Mouse (Mus musculus) splenic B cell, adult 2 months (primary cell): ENCODE results near the gene Gpr84.

ENCODE experiments used
- DNase-seq: peaks from one replicate; pipeline ENCODE4 v3.0.0-alpha.2; 2011; ENCODE audit warnings: low read depth, low spot score
- H3K27me3 ChIP-seq: 2 replicates; pipeline ENCODE4 v1.6.1; 2012; ENCODE audit warnings: mild to moderate bottlenecking, low read length, moderate library complexity, mixed read lengths; ENCODE audit not compliant: control insufficient read depth, poor library complexity, insufficient read depth, severe bottlenecking
- H3K36me3 ChIP-seq: 2 replicates; pipeline ENCODE4 v1.6.1; 2012; ENCODE audit warnings: mild to moderate bottlenecking, low read length, moderate library complexity, mixed read lengths; ENCODE audit not compliant: control insufficient read depth, poor library complexity, insufficient read depth, severe bottlenecking

The Gpr84 gene

DNA sequence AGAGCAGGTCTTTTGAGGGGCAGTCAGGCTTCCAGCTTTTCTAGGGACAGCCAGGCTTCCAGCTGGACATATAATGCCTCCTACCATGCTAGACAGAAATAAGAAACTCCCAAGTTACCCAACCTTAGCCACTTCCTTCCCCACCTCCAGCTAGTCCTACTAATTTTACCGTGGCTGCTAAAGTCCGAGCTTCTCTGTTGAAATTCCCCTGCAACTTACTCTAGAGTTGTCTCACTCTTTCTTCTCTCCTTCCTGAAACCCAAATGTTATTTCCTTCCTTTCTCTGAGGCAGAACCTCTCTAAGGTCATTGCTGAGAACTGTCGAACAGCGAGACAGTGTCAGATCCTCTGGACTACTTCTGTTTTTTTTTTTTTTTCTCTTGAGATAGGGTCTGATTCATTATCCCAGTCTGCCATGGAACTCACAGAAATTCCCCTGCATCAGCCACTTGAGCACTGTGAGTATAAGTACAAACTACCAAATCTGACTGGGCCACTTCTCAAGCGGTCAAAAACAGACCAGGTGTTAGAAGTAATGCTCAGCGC is at the start of gene Gpr84:
Gpr84 (minus strand) TSS at position 248 of the 546 bp plus-strand sequence.
- DNase-seq, result peak; percentile 20
- Histone ChIP-seq H3K36me3 (no peaks in the 10 kb centered on the region), H3K27me3 (no peaks in the 10 kb centered on the region)

- Histone ChIP-seq H3K36me3 (no peaks in the 10 kb centered on the region), H3K27me3 (no peaks in the 10 kb centered on the region)
- no peak for DNase-seq
Observed at GRCm38 (mm10) chr15:103359869-103360602, 49.6 kb upstream of the Gpr84 start.

DNA sequence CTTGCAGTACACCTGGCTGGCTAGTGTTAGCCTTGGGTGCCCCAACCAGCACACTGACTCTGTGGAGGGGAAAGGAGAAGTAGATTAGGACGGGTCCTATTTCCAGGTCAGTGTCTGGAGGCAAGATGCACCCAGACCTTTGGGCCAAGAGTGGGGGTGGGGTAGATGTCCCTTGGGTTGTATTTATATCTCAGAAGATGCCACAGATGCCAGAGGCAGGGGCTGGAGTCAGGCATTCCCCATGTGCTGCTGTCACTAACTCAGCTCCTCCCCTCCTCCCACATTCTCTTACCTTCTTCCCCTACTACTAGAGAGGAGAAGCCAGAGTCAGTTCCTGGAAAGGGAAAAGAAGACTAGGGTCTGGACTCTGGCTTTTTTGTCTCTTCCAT is 48.7 kb upstream of the Gpr84 start:
- H3K36me3 ChIP-seq, result no peaks in the 10 kb centered on the region
- DNase-seq, result no peak
- no peaks in the 10 kb centered on the region for H3K27me3 ChIP-seq

GRCm38 (mm10) chr15:103358278-103359121 is 48.1 kb upstream of the Gpr84 start:
- H3K27me3 ChIP-seq, result no peaks in the 10 kb centered on the region
- no peak for DNase-seq
- H3K36me3 ChIP-seq, result no peaks in the 10 kb centered on the region

DNA sequence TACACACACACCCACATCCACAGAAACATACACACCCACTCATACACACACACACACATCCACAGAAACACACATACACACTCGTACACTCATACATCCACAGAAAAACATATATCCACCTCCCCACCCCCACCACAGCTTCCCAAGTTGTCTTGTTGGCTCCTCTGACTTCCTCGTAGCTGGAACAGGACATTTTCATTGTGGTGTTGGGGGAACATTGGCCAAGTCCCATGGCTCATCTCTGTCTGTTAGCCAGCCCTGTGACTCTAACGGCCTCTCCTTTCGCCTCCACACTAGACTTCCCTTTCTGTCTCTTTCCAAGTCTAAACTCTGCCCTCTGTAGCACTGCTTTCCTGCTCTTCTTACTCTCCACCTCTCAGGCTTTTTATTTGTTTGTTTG is 47.4 kb upstream of the Gpr84 start:
- no peaks in the 10 kb centered on the region for H3K36me3 ChIP-seq
- H3K27me3 ChIP-seq, result no peaks in the 10 kb centered on the region
- DNase-seq, result no peak

DNA sequence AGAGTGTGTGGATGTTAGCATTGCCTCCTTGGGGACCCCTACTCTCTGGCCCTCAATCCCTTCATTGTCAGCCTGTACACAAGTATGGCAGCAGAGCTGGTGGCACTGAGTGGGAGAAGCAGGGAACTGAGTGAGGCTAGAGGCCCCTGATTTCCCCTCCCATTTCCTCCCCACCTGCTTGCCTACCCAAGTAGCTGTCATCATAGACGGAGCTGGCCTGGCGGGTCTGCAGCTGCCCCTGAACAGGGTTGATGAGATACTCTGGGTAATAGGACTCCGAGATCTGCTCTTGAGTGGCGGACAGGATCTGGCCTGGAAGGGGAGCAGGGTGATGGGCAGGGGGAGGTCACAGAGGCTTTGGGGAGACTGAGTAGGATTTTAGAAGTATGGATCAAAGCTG is 45.7 kb upstream of the Gpr84 start:
- Histone ChIP-seq H3K27me3 (no peaks in the 10 kb centered on the region), H3K36me3 (no peaks in the 10 kb centered on the region)
- no peak for DNase-seq

- Histone ChIP-seq H3K27me3 (no peaks in the 10 kb centered on the region), H3K36me3 (no peaks in the 10 kb centered on the region)
- no peak for DNase-seq
Observed at GRCm38 (mm10) chr15:103355420-103355819, 45.0 kb upstream of the Gpr84 start.

GRCm38 (mm10) chr15:103354690-103355089 is 44.3 kb upstream of the Gpr84 start:
- no peak for DNase-seq
- Histone ChIP-seq H3K36me3 (no peaks in the 10 kb centered on the region), H3K27me3 (no peaks in the 10 kb centered on the region)

GRCm38 (mm10) chr15:103353511-103354256 is 43.3 kb upstream of the Gpr84 start:
- no peaks in the 10 kb centered on the region for H3K27me3 ChIP-seq
- no peak for DNase-seq
- no peaks in the 10 kb centered on the region for H3K36me3 ChIP-seq

DNA sequence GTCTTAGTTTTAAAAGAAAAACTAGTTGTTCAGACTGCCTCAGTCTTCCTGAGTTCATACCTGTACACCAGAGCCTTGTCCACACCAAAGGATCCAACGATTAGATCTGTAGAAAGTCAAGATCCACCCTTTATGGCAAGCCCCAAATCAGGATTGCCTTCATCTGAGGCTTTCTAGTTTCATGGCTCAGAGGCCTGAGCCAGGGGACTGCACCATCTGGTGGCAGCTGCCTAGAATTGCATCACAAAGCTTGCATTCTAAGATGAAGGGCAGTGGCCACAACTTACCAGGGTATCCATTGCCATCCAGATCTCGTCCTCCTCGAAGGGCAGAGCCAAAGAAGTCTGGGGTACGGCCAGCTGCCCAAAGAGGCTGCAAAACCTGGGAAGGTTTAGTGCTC is 42.4 kb upstream of the Gpr84 start:
- Histone ChIP-seq H3K36me3 (no peaks in the 10 kb centered on the region), H3K27me3 (no peaks in the 10 kb centered on the region)
- peak; percentile 78 for DNase-seq

DNA sequence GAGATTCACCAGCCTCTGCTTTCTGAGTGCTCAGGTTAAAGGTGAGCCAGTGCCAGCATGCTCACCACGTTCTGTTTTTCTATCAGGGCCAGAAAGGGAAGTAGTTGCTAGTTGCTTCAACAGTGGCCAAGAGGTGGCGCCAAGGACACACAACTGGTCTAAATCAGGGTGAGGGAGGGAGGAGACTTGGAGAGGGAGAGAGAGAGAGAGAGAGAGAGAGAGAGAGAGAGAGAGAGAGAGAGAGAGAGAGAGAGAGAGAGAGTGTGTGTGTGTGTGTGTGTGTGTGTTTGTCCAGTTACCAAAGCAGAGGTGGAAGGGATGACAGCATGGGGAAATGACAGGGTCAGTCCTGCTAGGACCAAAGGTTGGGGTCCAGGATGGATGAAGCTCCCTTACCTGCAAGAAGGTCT is 36.9 kb upstream of the Gpr84 start:
- DNase-seq, result peak; percentile 89
- Histone ChIP-seq H3K36me3 (no peaks in the 10 kb centered on the region), H3K27me3 (no peaks in the 10 kb centered on the region)

GRCm38 (mm10) chr15:103345789-103346188 is 35.4 kb upstream of the Gpr84 start:
- no peak for DNase-seq
- H3K36me3 ChIP-seq, result no peaks in the 10 kb centered on the region
- no peaks in the 10 kb centered on the region for H3K27me3 ChIP-seq

GRCm38 (mm10) chr15:103343556-103343955 is 33.1 kb upstream of the Gpr84 start:
- Histone ChIP-seq H3K36me3 (no peaks in the 10 kb centered on the region), H3K27me3 (no peaks in the 10 kb centered on the region)
- no peak for DNase-seq

DNA sequence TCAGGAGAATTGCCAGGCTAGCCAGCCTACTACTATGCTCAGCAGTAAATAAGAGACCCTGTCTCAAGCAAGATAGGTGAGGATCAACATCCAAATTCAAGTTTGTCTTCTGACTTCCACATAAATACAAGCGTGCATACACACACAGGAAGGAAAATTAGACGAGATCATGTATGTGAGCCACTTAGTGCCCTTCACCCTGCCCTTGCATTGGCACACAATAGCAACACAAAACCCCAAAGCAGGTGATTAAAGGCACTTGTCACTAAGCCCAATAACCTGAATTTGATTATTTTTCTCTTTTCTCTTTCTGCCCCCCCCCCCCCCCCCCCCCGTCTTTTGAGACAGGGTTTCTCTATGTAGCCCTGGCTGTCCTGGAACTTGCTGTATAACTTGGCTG is 32.6 kb upstream of the Gpr84 start:
- no peaks in the 10 kb centered on the region for H3K27me3 ChIP-seq
- DNase-seq, result no peak
- H3K36me3 ChIP-seq, result no peaks in the 10 kb centered on the region
